Mouse (Mus musculus): Measurements from ENCODE around the gene Ttll1. TPM values are rescaled to one million over a fixed set of nuclear protein-coding genes. Genes with fewer than 3 reads are reported as not detected.

Gene Ttll1
- total and polyA plus RNA-seq, 2 experiments from 2014 or later, result 57.8 to 123 TPM

- H3K27ac ChIP-seq (ENCODE audit: low read depth, low read length), result no peak overlapping the region
- H3K9ac ChIP-seq (replicated peaks; ENCODE audit: low read length, poor library complexity, severe bottlenecking), result no peak overlapping the region
- no peak for DNase-seq (ENCODE audit: low spot score)
- no peak for ATAC-seq (ENCODE audit: low FRiP score)
- no peak for TF ChIP-seq CTCF (IDR thresholded peaks at IDR 0.05)
- WGBS, result 73% methylated on average over 10 of the region's 10 CpGs
- H3K9me3 ChIP-seq (ENCODE audit: low read length), result no peaks in the 10 kb centered on the region
- H3K4me1 ChIP-seq (ENCODE audit: insufficient read depth, low read length), result 0 out of 2 replicates have a peak, but pooled peaks cover 1% of the 10 kb centered on the region
- no peaks in the 10 kb centered on the region for H3K36me3 ChIP-seq (ENCODE audit: insufficient read depth, low read length)
- H3K4me2 ChIP-seq (ENCODE audit: low read depth, low read length, poor library complexity, severe bottlenecking), result no peak overlapping the region
- no peaks in the 10 kb centered on the region for H3K27me3 ChIP-seq (ENCODE audit: insufficient read depth, low read length)
- no peak overlapping the region for H3K4me3 ChIP-seq (ENCODE audit: low read depth, low read length)
These were observed 36.7 kb downstream of the Ttll1 start for GRCm38 (mm10) chr15:83473832-83474465.

GRCm38 (mm10) chr15:83473251-83473650 lies 37.4 kb downstream of the Ttll1 start:
- Histone ChIP-seq H3K4me2 (ENCODE audit: low read depth, low read length, poor library complexity, severe bottlenecking) (no peak overlapping the region), H3K9me3 (ENCODE audit: low read length) (no peaks in the 10 kb centered on the region), H3K36me3 (ENCODE audit: insufficient read depth, low read length) (no peaks in the 10 kb centered on the region), H3K27ac (ENCODE audit: low read depth, low read length) (no peak overlapping the region), H3K9ac (replicated peaks; ENCODE audit: low read length, poor library complexity, severe bottlenecking) (no peak overlapping the region), H3K4me1 (ENCODE audit: insufficient read depth, low read length) (0 out of 2 replicates have a peak, but pooled peaks cover 3% of the 10 kb centered on the region), H3K27me3 (ENCODE audit: insufficient read depth, low read length) (no peaks in the 10 kb centered on the region), H3K4me3 (ENCODE audit: low read depth, low read length) (no peak overlapping the region)
- no peak for TF ChIP-seq CTCF (IDR thresholded peaks at IDR 0.05)
- 91% methylated on average over 1 of the region's 1 CpGs for WGBS
- DNase-seq (ENCODE audit: low spot score) (no peak), ATAC-seq (ENCODE audit: low FRiP score) (no peak)

DNA sequence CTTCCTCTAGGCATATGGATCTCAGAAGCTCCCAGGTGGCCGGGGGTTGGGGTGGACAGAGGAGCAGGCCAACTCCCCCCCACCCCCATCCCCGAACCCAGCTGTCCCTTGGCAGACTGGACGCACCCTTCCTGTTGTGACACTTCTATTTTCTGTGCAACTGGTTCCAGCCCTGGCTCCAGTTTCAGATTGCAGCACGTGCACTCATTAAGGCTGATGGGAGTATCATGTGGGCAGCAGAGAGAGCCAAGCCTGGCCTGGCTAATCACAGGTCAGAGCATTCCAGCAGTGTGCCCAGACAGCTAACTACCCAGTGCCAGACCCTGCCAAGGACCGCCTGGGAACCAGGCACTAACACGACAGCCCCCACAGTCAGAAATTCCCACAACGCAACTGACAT lies 39.2 kb downstream of the Ttll1 start:
- Histone ChIP-seq H3K9me3 (ENCODE audit: low read length) (no peaks in the 10 kb centered on the region), H3K9ac (replicated peaks; ENCODE audit: low read length, poor library complexity, severe bottlenecking) (no peak overlapping the region), H3K4me2 (ENCODE audit: low read depth, low read length, poor library complexity, severe bottlenecking) (no peak overlapping the region), H3K27ac (ENCODE audit: low read depth, low read length) (no peak overlapping the region), H3K4me3 (ENCODE audit: low read depth, low read length) (no peak overlapping the region), H3K36me3 (ENCODE audit: insufficient read depth, low read length) (no peaks in the 10 kb centered on the region), H3K4me1 (ENCODE audit: insufficient read depth, low read length) (0 out of 2 replicates have a peak, but pooled peaks cover 3% of the 10 kb centered on the region), H3K27me3 (ENCODE audit: insufficient read depth, low read length) (no peaks in the 10 kb centered on the region)
- 82% methylated on average over 7 of the region's 7 CpGs for WGBS
- DNase-seq (ENCODE audit: low spot score), result peak; percentile 41
- TF ChIP-seq CTCF (IDR thresholded peaks at IDR 0.05), result no peak
- ATAC-seq (ENCODE audit: low FRiP score), result peak; percentile 56; the same call in 1 of the 2 replicates

GRCm38 (mm10) chr15:83470443-83470842 lies 40.2 kb downstream of the Ttll1 start:
- ATAC-seq (ENCODE audit: low FRiP score), result no peak
- Histone ChIP-seq H3K4me3 (ENCODE audit: low read depth, low read length) (no peak overlapping the region), H3K27ac (ENCODE audit: low read depth, low read length) (no peak overlapping the region), H3K9me3 (ENCODE audit: low read length) (no peaks in the 10 kb centered on the region), H3K4me2 (ENCODE audit: low read depth, low read length, poor library complexity, severe bottlenecking) (no peak overlapping the region), H3K36me3 (ENCODE audit: insufficient read depth, low read length) (no peaks in the 10 kb centered on the region), H3K27me3 (ENCODE audit: insufficient read depth, low read length) (no peaks in the 10 kb centered on the region), H3K9ac (replicated peaks; ENCODE audit: low read length, poor library complexity, severe bottlenecking) (no peak overlapping the region), H3K4me1 (ENCODE audit: insufficient read depth, low read length) (0 out of 2 replicates have a peak, but pooled peaks cover 3% of the 10 kb centered on the region)
- no peak for TF ChIP-seq CTCF (IDR thresholded peaks at IDR 0.05)
- DNase-seq (ENCODE audit: low spot score), result no peak
- WGBS, result 82% methylated on average over 8 of the region's 8 CpGs

GRCm38 (mm10) chr15:83469279-83469821 lies 41.3 kb downstream of the Ttll1 start:
- H3K27ac ChIP-seq (ENCODE audit: low read depth, low read length), result no peak overlapping the region
- DNase-seq (ENCODE audit: low spot score), result no peak
- H3K4me2 ChIP-seq (ENCODE audit: low read depth, low read length, poor library complexity, severe bottlenecking), result no peak overlapping the region
- H3K9me3 ChIP-seq (ENCODE audit: low read length), result no peaks in the 10 kb centered on the region
- H3K36me3 ChIP-seq (ENCODE audit: insufficient read depth, low read length), result no peaks in the 10 kb centered on the region
- H3K9ac ChIP-seq (replicated peaks; ENCODE audit: low read length, poor library complexity, severe bottlenecking), result no peak overlapping the region
- H3K27me3 ChIP-seq (ENCODE audit: insufficient read depth, low read length), result no peaks in the 10 kb centered on the region
- H3K4me1 ChIP-seq (ENCODE audit: insufficient read depth, low read length), result 0 out of 2 replicates have a peak, but pooled peaks cover 3% of the 10 kb centered on the region
- TF ChIP-seq CTCF (IDR thresholded peaks at IDR 0.05), result 0 out of 2 replicates have a peak, but pooled peaks have one; percentile 1
- H3K4me3 ChIP-seq (ENCODE audit: low read depth, low read length), result no peak overlapping the region
- ATAC-seq (ENCODE audit: low FRiP score), result no peak
- 69% methylated on average over 6 of the region's 6 CpGs for WGBS

DNA sequence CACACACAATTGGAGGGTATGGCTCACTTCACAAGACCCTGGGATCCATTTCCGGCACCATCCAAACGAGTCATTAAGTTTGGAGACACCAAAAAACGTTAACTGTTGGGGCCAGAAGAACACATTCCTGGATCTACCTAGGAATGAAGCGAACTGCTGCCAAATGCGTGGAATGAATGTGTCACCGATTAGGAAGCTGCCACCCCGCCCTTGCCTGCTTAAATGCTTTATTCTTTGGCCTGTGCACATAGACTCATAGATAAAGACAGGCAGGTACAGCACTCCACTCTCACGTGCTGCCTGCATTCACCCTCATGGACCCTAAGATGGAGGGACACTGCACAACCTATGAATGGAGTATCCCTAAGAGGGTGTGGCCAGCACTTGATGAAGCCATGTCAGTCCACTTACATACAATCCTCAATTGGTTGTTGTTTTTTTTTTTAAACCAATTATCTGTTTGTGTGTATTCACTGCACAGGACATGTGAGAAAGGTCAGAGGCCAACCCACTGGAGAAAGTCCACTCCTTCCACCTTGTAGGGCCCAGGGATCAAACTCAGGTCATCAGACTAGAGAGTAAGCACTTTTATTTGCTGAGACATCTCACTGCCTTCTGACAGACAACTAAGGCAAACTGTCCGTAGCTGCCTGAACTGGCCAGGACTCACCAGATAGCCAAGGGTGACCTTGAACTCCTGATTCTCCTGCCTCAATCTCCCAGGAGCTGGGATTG lies 43.3 kb downstream of the Ttll1 start:
- H3K4me2 ChIP-seq (ENCODE audit: low read depth, low read length, poor library complexity, severe bottlenecking), result no peak overlapping the region
- H3K4me1 ChIP-seq (ENCODE audit: insufficient read depth, low read length), result 0 out of 2 replicates have a peak, but pooled peaks cover 3% of the 10 kb centered on the region
- H3K9me3 ChIP-seq (ENCODE audit: low read length), result no peaks in the 10 kb centered on the region
- TF ChIP-seq CTCF (IDR thresholded peaks at IDR 0.05), result no peak
- H3K9ac ChIP-seq (replicated peaks; ENCODE audit: low read length, poor library complexity, severe bottlenecking), result no peak overlapping the region
- H3K36me3 ChIP-seq (ENCODE audit: insufficient read depth, low read length), result no peaks in the 10 kb centered on the region
- 89% methylated on average over 9 of the region's 9 CpGs for WGBS
- H3K4me3 ChIP-seq (ENCODE audit: low read depth, low read length), result no peak overlapping the region
- ATAC-seq (ENCODE audit: low FRiP score), result no peak
- H3K27me3 ChIP-seq (ENCODE audit: insufficient read depth, low read length), result no peaks in the 10 kb centered on the region
- no peak for DNase-seq (ENCODE audit: low spot score)
- H3K27ac ChIP-seq (ENCODE audit: low read depth, low read length), result no peak overlapping the region
